In genomic region chr11:44621615-44622014, GRCm38 (mm10) we compare ENCODE assay signal across 9 mouse cellular contexts. TPM values are rescaled to one million over a fixed set of nuclear protein-coding genes. Genes with fewer than 3 reads are reported as not detected.
DNase-seq lines count a peak whose midpoint lies in the region; ATAC-seq and TF ChIP-seq lines count a peak whose summit lies in the region.
"Had no signal": no experiment of that assay in that cellular context is flagged by ENCODE, and none has a peak within 500 bp of the region (broad histone marks: within the 10 kb centered on the region; RNA-seq: fewer than 3 reads in every experiment).

No protein-coding gene starts in this region.

- no peak for TF ChIP-seq CTCF in lung, postnatal 0 days (IDR thresholded peaks at IDR 0.05)

- peaks cover 43% of the 10 kb centered on the region for H3K4me1 ChIP-seq in kidney, embryonic 15.5 days
- H3K4me1 ChIP-seq in forebrain, embryonic 12.5 days = peaks cover 30% of the 10 kb centered on the region
- H3K4me1 ChIP-seq in limb, embryonic 10.5 days = peaks cover 38% of the 10 kb centered on the region
- peaks cover 60% of the 10 kb centered on the region for H3K4me1 ChIP-seq in neural tube, embryonic 13.5 days (replicated peaks)
- no peaks in the 10 kb centered on the region for H3K4me1 ChIP-seq in lung, postnatal 0 days (ENCODE audit: insufficient read depth, low read depth, low read length)

- TF ChIP-seq EP300 in lung, postnatal 0 days (IDR thresholded peaks at IDR 0.05) = no peak

- 0 out of 2 replicates have a peak overlapping the region, but pooled peaks have one; percentile 37 for H3K27ac ChIP-seq in kidney, embryonic 15.5 days
- H3K27ac ChIP-seq in forebrain, embryonic 12.5 days = no peak overlapping the region
- H3K27ac ChIP-seq in limb, embryonic 10.5 days = peak overlapping the region; percentile 53
- peak overlapping the region; percentile 97 for H3K27ac ChIP-seq in neural tube, embryonic 13.5 days (replicated peaks)
- no peak overlapping the region for H3K27ac ChIP-seq in lung, postnatal 0 days (ENCODE audit: low read length)

- WGBS in kidney, embryonic 15.5 days = 58% methylated on average over 10 of the region's 10 CpGs
- 12% methylated on average over 9 of the region's 10 CpGs for WGBS in forebrain, embryonic 12.5 days
- 35% methylated on average over 10 of the region's 10 CpGs for WGBS in limb, embryonic 10.5 days
- WGBS in neural tube, embryonic 13.5 days = 29% methylated on average over 10 of the region's 10 CpGs
- WGBS in lung, postnatal 0 days = 56% methylated on average over 10 of the region's 10 CpGs

- H3K9me3 ChIP-seq in kidney, embryonic 15.5 days (replicated peaks) = no peaks in the 10 kb centered on the region
- no peaks in the 10 kb centered on the region for H3K9me3 ChIP-seq in forebrain, embryonic 12.5 days
- H3K9me3 ChIP-seq in limb, embryonic 10.5 days (replicated peaks) = no peaks in the 10 kb centered on the region
- no peaks in the 10 kb centered on the region for H3K9me3 ChIP-seq in neural tube, embryonic 13.5 days
- H3K9me3 ChIP-seq in lung, postnatal 0 days (ENCODE audit: low read length) = no peaks in the 10 kb centered on the region

- H3K36me3 ChIP-seq in kidney, embryonic 15.5 days = peaks cover 3% of the 10 kb centered on the region; the same call in 1 of the 2 replicates
- H3K36me3 ChIP-seq in forebrain, embryonic 12.5 days (replicated peaks) = no peaks in the 10 kb centered on the region
- no peaks in the 10 kb centered on the region for H3K36me3 ChIP-seq in limb, embryonic 10.5 days
- peaks cover 5% of the 10 kb centered on the region; the same call in 1 of the 2 replicates for H3K36me3 ChIP-seq in neural tube, embryonic 13.5 days
- no peaks in the 10 kb centered on the region for H3K36me3 ChIP-seq in lung, postnatal 0 days (ENCODE audit: insufficient read depth, low read length)

- peaks cover 38% of the 10 kb centered on the region for H3K27me3 ChIP-seq in kidney, embryonic 15.5 days
- H3K27me3 ChIP-seq in forebrain, embryonic 12.5 days = peaks cover 54% of the 10 kb centered on the region
- peaks cover 39% of the 10 kb centered on the region for H3K27me3 ChIP-seq in limb, embryonic 10.5 days (ENCODE audit: low read depth, poor library complexity, severe bottlenecking)
- H3K27me3 ChIP-seq in neural tube, embryonic 13.5 days = peaks cover 11% of the 10 kb centered on the region; the same call in 1 of the 2 replicates
- H3K27me3 ChIP-seq in lung, postnatal 0 days (replicated peaks; ENCODE audit: insufficient read depth, low read length) = peaks cover 34% of the 10 kb centered on the region
- H3K27me3 ChIP-seq: Patski had no signal

- H3K4me3 ChIP-seq in kidney, embryonic 15.5 days (replicated peaks) = no peak overlapping the region
- H3K4me3 ChIP-seq in forebrain, embryonic 12.5 days (replicated peaks) = peak overlapping the region; percentile 50; the same call in 1 of the 2 replicates
- no peak overlapping the region; the same call in 1 of the 2 replicates for H3K4me3 ChIP-seq in limb, embryonic 10.5 days
- H3K4me3 ChIP-seq in neural tube, embryonic 13.5 days = peak overlapping the region; percentile 81
- no peak overlapping the region for H3K4me3 ChIP-seq in lung, postnatal 0 days (ENCODE audit: low read depth, low read length)

- no peak for ATAC-seq in kidney, embryonic 15.5 days (replicated peaks; ENCODE audit: low FRiP score)
- ATAC-seq in forebrain, embryonic 12.5 days (ENCODE audit: low FRiP score) = no peak
- ATAC-seq in neural tube, embryonic 13.5 days (ENCODE audit: low read depth) = no peak
- ATAC-seq in lung, postnatal 0 days = no peak
- ATAC-seq: Patski had no signal

- no peak overlapping the region for H3K9ac ChIP-seq in kidney, embryonic 15.5 days
- no peak overlapping the region for H3K9ac ChIP-seq in forebrain, embryonic 12.5 days
- peak overlapping the region; percentile 99 for H3K9ac ChIP-seq in neural tube, embryonic 13.5 days
- H3K9ac ChIP-seq in lung, postnatal 0 days (replicated peaks; ENCODE audit: low read depth) = no peak overlapping the region

- H3K4me2 ChIP-seq in kidney, embryonic 15.5 days = peak overlapping the region; percentile 63
- peak overlapping the region; percentile 76 for H3K4me2 ChIP-seq in forebrain, embryonic 12.5 days
- peak overlapping the region; percentile 86 for H3K4me2 ChIP-seq in neural tube, embryonic 13.5 days
- no peak overlapping the region for H3K4me2 ChIP-seq in lung, postnatal 0 days (replicated peaks; ENCODE audit: low read depth, low read length)

- DNase-seq in kidney, adult 11 months = no peak
- no peak for DNase-seq in limb, embryonic 10.5 days (ENCODE audit: low spot score)
- DNase-seq in lung, postnatal 0 days (ENCODE audit: low spot score) = no peak
- no peak for DNase-seq in layer of hippocampus, adult 18-20 months (ENCODE audit: low spot score in 2 of 2)
- DNase-seq: lung, postnatal 4 days had no signal

RNA-seq across cellular contexts. Expression of gene Ebf1, which starts 4.5 kb away (rescaled TPM):
- polyA plus RNA-seq in kidney, embryonic 15.5 days (2015; fragmentation: Nextera tagmentation; extraction: Ambion mirVana) = 22.8 and 24.1 TPM in 2 replicates
- polyA plus RNA-seq in forebrain, embryonic 12.5 days (2016; fragmentation: Nextera tagmentation; extraction: Ambion mirVana) = 26.8 and 27.2 TPM in 2 replicates
- 7.4 and 23.8 TPM in 2 replicates for polyA plus RNA-seq in limb, embryonic 10.5 days (2016; fragmentation: Nextera tagmentation; extraction: Ambion mirVana)
- polyA plus RNA-seq in neural tube, embryonic 13.5 days (2015; fragmentation: Nextera tagmentation; extraction: Ambion mirVana) = 182 and 184 TPM in 2 replicates
- 8.8 and 9.1 TPM in 2 replicates for polyA plus RNA-seq in lung, postnatal 0 days (2015; fragmentation: Nextera tagmentation; extraction: Ambion mirVana)
- total RNA-seq in layer of hippocampus, adult 18-20 months (2021) = 1 to 10 TPM; 2.7 TPM

Comparison
In these comparisons a context has a peak if more than half of its experiments do, and no peak if none do; other contexts are left out.
1. H3K27ac ChIP-seq: peak in kidney, embryonic 15.5 days (single experiment), limb, embryonic 10.5 days (single experiment) and neural tube, embryonic 13.5 days (single experiment); none in forebrain, embryonic 12.5 days (single experiment) and lung, postnatal 0 days (single experiment).
2. H3K4me3 ChIP-seq: peak in forebrain, embryonic 12.5 days (single experiment) and neural tube, embryonic 13.5 days (single experiment); none in kidney, embryonic 15.5 days (single experiment), limb, embryonic 10.5 days (single experiment) and lung, postnatal 0 days (single experiment).